Mouse (Mus musculus) layer of hippocampus, postnatal 10 days (tissue): Measurements from ENCODE around the gene Ggn. TPM values are rescaled to one million over a fixed set of nuclear protein-coding genes. Genes with fewer than 3 reads are reported as not detected.
"Not testable (repeated sequence)": the region's sequence is repeated elsewhere in the genome, so short reads cannot be mapped to it uniquely, and the experiment has no call there.

Source experiments
- DNase-seq, 2 experiments: peaks; one replicate each; pipeline ENCODE4 v3.0.0; 2021; ENCODE audit warnings: low spot score in 2 of 2
- total RNA-seq, 2 experiments: library from RNA; stranded (reverse); gene quantifications; 2 replicates each; pipeline ENCODE4 v1.2.3; 2021

Gene Ggn
- total RNA-seq, 2 experiments from 2014 or later = 1.0 to 1.2 TPM

DNA sequence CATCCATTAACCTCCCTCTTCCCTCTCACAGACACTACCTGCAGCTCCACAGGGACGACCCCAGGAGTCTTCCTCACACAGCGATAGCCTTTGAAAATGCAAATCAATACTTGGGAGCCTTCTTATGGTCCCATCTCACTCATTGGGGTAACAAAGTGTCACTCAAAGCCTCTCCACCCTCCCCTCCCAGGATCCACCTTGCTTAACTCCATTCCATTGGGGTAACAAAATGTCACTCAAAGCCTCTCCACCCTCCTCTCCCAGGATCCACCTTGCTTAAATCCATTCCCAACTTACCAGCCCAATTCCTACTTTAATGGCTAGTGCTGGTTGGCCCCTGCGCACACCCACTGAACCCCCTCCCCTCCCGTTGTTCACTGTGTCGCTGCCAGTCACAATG is 11.7 kb upstream of the Ggn start:
- DNase-seq = no peak

DNA sequence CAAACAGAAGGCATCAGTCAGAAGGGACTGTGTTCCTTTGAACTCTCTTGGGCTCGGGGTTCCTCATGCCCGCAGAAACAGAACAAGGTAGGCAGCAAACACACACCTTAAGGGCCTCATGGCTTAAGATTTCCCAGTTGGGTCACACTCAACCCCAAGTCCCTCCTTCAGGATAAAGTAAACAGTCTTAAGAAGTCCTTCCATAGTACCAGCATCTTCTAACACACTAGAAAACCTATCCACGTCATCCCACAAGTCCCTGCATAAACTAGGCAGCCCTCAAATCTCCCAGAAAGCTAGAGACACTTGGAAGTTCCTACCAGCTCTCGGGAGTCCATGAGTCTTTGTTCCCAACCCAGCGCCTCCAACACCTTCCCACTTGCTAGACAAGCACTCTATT is 7.7 kb upstream of the Ggn start:
- no peak for DNase-seq

DNA sequence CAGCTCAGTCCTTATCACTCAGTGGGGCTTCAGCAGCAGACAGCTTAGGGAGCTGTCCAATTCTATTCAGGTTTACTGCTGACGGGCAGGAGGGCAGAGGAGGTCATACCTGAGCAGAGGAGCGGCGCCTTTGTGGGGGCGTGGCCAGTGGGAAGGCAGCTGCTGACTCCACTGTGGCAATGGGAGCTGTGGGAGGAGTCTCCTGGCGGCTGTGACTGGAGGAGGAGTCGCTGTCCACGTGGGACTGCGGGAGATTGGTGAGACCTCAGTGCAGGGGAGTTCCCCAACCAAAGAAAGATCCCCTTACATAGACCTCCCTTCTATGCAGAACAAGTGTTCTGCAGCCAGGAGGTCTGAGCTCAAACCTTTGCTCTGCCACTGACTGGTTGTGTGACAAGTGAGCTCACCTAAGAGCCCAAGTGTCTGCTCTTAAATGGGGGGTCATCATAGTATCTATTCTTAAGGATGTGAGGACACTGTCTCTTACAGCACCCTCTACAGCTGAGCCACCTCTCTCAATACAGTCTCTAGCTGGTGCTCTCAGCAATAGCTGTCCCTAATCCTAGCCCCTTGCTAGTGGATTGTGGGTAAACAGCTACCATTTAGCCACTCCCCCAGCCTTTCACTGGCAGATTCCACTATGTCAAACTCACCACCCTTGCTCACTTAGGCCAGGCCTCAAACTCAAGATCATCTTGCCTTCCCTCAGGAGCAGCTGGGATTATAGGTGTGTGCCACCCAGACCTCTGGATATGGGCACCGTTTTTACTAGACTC is 7.1 kb upstream of the Ggn start:
- no peak for DNase-seq

DNA sequence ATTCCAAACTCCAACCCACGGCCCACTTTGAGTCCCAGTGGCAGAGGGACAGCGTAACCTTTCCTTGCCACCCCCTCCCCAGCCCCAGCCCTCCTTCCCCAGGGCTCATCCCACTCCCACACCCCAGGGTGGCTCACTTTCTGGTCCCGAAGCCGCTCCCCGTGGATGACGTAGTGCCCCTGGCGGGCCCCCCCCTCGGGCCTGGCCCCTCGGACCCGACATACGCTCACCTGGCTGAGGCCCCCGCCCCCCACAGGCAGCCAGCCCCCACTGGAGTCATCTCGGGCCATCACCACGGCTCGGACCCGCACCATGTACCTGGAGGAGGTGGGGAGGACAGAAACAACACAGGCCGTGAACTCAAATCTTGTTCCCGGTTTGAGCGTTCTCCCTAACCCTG is 2.4 kb upstream of the Ggn start:
- no peak for DNase-seq

DNA sequence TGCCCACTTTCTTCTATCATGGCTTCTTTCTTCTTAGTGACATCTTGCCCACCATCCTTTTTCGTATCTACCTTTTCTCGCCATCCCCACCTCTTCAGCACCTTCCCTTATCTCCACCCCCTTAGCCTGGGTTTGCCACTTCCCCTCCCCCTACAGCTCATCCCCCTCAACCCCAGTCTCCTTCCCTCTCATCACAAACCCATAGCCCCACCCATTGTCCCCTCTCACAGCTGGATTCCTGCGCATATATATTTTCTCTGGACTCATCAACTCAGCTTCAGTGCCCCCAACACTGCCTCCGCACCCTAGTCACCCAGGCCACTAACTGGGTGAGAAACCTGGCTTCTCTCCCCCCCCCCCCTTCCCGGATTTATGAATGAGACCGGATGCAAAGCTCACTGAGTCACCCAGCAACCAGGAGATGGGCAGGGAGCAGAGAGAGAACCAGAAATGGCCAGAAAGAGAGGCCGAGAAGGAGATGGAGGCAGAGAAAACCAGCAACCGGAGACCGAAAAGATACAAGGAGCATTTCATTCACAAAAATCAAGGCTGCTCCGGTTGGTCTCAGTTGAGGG is 1.8 kb upstream of the Ggn start:
- no peak for DNase-seq

DNA sequence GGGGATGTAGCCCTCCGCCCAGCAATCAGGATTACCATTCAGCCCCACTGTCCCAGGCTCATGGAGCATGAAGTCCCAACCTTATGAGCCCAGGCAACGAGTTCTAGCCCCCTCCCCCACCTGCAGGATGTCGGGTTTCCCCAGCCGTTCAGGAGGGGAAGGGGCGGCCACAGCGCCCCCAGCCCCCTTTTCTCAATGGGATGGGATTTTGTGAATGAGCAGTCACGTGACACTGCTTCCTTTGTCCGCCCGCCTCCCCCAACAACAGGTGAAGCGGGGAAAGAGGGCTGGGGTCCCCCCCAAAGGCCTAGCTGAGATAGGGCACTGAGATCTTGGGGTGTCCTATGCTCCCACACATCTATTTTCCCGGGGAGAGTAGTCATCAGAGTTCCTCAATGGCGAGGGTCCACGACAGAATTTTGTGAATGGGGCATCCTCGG is 1.2 kb upstream of the Ggn start:
- peak; percentile 56 to 72 for DNase-seq

DNA sequence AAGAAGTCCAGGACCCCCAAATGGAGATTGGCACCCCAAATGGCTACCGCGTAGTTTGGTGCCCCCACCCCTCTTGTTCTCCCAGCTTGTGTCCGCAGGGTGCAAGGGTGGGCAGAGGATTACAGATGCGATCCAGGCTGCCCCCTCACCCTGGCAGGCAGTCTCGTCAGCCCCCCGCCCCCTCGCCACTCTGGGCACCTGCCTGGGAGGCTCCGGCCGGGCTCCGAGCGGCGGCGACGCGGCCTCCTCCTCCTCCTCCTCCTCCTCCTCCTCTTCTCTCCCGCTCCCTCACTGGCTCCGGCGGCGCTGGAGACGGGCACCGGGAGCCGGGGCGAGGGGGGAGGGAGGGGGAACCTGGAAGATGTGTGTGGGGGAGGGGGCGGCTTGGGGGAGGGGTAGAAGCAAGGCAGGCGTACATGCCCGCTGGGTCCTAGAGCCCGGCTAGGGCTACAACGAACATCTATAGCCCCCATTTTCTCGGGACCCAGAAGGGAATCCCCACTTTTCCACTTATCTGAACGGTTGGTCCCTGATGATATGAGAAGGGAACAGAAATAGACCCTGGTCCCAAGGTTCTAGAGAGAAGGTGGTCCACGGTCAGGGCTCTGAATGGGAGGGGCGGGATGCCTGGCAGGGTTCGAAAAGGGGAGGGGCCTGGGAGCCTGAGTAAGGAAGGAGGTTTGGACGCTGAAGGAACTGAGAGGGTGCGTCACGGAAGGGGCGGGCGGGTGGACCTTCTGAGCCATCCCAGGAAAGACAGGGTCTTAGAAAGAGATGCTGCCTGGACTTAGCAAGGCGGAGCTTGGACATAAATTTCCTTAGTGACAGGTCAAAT is 562 bp upstream of the Ggn start:
- DNase-seq = peak; percentile 86 to 87

DNA sequence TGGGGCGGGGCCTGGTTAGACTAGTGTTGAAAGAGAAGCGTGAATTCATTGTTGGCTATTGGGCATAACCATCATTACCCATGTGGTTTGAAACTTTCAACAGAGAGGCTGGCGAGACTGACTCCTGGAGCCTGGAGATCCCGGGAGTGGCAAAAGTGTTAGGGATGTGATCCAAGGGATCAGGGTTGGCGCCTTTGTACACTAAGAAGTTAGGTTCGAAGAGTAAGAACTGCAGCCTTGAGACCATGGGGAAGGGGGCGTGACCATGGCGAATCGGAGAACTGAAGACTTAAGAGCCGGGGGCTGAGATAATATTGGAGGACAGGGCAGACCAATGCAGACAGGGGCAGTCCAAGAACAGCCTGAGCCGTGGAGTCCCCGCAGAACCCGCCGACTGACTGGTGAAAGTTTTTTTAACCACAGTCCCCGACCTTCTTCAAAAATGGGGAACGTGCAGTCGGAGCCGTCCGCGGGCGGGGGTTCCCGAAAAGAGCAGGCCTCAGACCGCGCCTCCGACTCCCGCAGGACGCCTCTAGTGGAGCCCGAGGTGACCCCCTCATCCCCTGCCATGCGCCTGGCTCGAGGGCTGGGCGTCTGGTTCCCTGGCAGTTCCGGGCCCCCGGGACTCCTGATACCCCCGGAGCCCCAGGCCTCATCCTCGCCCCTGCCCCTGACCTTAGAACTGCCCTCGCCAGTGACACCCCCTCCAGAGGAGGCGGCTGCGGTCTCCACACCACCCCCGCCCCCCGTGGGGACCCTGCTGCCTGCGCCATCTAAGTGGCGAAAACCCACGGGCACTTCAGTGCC is 948 bp downstream of the Ggn start:
- peak in 1 of 2 experiments; percentile 38 for DNase-seq

DNA sequence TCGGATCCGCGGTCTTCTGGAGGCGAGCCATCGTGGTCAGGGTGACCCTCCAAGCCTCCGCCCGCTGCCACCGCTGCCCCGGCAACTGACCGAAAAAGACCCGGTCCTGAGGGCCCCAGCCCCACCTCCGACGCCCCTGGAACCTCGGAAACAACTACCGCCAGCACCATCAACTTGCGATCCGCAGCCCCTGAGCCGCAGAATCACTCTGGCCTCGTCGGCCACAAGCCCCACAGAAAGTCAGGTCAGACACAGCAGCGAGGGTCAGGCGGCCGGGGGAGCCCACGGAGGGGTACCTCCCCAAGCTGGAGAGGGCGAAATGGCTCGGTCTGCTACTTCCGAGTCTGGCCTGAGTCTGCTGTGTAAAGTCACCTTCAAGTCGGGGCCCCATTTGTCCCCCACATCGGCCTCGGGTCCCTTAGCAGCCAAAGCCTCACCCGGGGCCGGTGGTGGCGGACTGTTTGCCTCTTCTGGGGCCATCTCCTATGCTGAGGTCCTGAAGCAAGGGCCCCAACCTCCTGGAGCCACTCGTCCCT is 1.6 kb downstream of the Ggn start:
- no peak for DNase-seq

DNA sequence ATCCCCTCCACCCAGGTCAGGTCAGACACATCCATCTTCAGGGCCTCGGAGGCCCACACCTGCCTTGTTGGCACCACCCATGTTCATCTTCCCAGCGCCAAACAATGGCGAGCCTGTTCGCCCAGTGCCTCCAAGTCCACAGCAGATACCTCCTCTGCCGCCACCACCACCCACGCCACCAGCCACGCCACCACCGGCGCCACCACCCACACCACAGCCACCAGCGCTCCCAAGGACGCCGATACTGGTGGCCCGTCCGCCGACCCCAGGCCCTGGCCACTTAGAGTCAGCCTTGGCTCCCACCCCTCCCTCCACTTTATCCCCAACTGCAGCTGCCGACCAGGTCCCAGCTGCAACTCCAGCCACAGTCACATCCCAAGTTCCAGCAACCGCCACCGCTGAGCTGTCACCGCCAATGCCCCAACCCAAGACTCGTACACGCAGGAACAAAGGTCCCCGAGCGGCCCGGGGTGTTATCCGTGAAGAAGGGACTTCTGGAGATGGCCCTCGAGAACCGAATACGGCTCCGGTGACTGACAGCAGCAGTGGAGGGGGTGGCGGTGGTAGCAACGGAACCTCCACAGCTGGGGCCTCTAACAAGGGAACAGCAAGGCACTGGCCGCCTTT is 2.5 kb downstream of the Ggn start:
- DNase-seq = no peak

DNA sequence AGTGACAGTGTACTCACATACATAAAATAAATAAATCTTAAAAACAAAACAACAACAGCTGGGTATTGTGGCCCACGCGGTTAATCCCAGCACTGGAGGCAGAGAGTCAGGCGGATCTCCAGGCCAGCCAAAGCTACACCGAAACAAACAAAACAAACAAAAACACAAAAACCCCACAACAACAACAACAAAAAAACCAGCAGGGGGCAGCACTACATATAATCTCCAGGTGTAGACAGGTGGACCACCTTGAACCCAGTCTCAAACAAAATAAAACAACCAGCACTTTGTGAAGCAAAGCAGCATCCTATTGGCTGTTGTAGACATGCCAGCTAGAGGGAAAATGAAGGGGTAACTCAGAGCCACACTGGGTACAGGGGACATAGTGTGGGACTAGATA is 8.1 kb downstream of the Ggn start:
- no peak for DNase-seq

DNA sequence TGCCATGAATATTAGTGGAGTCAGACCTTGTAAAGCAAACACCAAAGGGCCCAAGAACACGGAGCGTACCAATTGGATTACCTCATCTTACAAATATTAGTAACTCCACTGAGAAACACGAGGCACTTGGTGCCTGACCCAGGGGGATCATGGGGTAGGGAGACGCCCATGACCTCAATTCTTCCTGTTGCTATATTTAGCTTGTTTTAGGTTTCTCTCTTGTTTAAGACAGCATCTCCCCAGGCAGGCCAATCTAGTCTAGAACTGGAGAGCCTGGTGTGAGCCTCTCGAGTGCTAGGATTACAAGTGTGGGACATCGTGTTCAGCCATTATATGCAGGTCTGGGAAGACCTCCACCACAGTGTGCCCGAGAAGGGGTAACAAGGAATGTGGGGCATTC is 9.3 kb downstream of the Ggn start:
- no peak for DNase-seq

DNA sequence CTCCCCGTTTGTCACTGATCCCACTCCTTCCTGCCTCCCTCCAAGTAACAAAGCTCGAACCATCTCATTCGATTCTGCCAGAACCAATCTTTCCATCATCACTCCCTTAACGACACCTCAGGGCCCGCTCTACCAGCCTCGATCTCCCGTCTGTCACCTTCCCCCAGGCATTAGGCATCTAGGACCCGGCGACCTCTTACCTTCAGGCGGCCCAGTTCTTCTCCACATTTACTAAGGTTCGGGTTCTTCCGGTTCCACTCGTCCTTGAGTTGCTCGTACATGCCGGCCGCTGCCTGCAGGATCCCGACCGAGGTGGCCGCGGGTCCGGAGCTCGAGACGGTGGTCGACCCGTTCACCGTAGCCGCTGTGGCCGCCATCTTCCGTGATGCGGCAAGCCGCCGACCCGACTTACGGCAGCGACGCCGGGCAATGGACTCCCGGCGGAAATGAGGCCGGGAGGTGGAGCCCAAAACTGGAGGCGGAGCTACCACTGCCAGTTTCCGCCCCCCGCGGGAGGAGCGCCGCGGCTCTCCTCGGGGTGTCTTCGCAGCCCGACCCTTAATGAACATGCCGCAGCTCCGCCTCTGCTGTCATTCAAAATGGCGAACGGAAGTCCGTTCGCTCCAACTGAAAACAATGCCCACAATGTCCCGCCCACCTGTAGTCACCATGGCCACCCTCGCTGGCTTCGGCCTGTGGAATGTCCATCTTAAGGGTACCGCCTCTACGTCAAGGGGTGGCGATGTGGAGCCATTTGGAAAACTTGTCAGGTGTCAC is 10.3 kb downstream of the Ggn start, which contains the start of gene Psmd8:
Psmd8 (minus strand) TSS at position 625 of the 777 bp plus-strand sequence.
- peak; percentile 94 to 95 for DNase-seq

DNA sequence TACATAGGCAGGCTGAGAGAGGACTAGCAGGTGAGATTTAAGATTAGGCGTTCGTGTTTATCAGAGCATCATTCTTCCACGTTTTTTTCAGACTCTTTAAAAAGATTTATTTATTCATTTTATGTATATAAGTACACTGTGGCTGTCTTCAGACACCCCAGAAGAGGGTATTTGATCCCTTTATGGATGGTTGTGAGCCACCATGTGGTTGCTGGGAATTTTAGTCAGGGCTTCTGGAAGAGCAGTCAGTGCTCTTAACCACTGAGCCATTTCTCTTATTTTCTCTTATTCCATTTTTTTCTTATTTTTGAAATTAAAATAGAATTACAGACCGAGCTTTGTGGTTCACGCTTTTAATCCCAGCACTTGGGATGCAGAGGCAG is 10.8 kb downstream of the Ggn start:
- DNase-seq = no peak

DNA sequence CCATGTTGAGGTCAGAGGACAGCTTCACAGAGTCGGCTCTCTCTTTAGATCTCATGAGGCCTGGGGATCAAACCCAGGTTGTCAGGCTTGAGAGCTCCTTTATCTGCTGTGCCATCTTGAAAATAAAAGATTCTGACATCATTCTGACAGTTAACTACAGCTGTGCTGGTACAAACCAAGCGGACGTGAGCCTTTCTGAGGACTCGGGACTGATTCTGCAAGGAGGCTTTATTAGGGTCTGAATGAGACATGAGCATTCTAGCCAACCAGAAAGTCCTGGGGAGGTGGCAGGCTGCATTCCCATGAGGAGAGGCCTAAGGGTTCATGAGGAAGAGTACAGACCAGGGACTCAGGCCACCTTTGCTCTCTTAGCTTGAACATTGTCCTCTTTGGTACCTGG is 11.3 kb downstream of the Ggn start:
- not testable (repeated sequence) for DNase-seq

DNA sequence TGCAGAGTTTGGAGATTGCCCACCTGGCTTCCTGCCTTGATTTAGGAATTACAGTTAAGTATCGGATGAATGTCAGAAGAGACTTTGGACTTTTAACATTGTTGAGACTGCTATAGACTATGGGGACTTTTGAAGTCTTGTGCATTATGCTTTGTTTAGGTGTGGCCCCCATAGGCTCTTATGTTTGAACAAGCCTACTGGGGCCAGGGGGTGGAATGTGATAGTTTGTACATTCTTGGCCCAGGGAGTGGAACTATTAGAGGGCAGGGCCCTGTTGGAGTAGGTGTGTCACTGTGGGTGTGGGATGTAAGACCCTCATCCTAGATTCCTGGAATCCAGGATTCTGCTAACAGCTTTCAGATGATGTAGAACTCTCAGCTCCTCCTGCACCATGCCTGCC is 24.2 kb downstream of the Ggn start:
- DNase-seq = not testable (repeated sequence)

DNA sequence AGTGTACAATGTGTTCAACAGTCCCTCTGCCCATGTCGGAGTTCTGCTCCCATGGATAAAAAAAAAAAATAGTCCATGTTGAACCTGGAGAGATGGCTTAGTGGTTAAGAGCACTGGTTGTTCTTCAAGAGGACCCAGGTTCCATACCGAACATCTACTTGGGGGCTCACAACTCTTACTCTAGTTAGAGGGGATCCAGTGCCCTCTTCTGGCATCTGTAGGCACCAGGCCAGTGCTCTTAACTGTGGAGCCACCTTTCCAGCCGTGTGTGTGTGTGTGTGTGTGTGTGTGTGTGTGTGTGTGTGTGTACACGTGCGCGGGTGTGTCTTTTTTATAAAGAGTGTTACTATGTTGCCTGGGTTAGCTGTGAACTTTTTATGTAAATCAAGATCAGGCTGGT is 32.6 kb downstream of the Ggn start:
- no peak for DNase-seq

DNA sequence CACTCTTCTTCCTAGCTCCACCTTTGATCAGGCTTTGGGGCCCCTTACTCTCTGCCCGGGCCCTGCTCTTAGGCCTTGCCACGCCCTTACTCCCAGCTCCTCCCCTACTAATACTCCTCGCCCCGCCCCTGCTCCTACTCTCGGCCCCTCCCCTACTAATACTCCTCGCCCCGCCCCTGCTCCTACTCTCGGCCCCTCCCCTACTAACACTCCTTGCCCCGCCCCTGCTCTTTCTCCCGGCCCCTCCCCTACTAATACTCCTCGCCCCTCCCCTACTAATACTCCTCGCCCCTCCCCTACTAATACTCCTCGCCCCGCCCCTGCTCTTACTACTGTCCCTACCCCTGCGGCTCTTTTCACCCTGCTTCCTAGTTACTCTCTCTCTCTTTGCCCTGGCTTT is 41.0 kb downstream of the Ggn start:
- DNase-seq = not testable (repeated sequence)

DNA sequence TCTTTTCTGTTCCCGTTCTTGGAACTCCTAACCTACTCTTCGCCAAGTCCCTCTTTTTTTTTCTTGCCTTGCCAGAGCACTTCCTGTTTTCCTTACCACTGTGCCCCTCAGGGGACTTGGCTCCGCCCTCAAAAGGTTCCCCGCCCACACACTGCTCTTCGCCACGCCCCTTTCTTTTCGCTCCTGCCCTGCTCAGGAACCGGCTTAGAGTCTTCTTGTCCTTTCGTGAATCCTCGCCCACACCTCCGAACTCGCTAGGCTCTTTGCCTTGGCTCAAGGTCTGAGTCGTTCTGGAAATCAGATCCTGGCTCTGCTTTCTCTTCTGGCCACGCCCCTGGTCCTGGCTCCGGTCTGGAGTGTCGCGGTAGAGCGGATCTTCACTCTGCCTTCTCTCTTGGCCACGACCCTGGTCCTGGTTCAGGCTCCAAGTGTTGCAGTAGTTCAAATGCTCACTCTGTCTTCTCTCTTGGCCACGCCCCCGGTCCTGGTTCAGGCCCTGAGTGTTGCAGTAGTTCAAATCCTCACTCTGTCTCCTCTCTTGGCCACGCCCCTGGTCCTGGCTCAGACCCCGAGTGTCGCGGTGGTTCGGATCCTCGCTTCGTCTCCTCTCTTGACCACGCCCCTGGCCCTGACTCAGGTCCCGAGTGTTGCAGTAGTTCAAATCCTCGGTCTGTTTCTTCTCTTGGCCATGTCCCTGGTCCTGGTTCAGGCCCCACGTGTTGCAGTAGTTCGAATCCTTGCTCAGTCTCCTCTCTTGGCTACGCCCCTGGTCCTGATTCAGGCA is 41.6 kb downstream of the Ggn start:
- peak; percentile 72 to 76 for DNase-seq
